Mouse (Mus musculus) gastrocnemius, adult 18-20 months (tissue): ENCODE data around the gene Kmt2d. TPM values are rescaled to one million over a fixed set of nuclear protein-coding genes. Genes with fewer than 3 reads are reported as not detected.
A peak's percentile ranks its signal among the peaks of the same experiment; 100 is the strongest.

ENCODE experiments used
- DNase-seq: peaks from one replicate; pipeline ENCODE4 v3.0.0; 2021; ENCODE audit warnings: low spot score
- total RNA-seq, 2 experiments: library from RNA; stranded (reverse); gene quantifications; 2 replicates each; pipeline ENCODE4 v1.2.3; 2021

The Kmt2d gene
- total RNA-seq, 2 experiments from 2014 or later: 43.2 to 50.1 TPM

GRCm38 (mm10) chr15:98891198-98891742, 20.3 kb upstream of the Kmt2d start:
- no peak for DNase-seq

- no peak for DNase-seq
Measured at GRCm38 (mm10) chr15:98887526-98887925, 16.5 kb upstream of the Kmt2d start.

- no peak for DNase-seq
Measured at GRCm38 (mm10) chr15:98886667-98887387, 15.8 kb upstream of the Kmt2d start.

GRCm38 (mm10) chr15:98884106-98884505, 13.1 kb upstream of the Kmt2d start:
- DNase-seq: no peak

GRCm38 (mm10) chr15:98883661-98884060, 12.7 kb upstream of the Kmt2d start:
- DNase-seq: no peak

GRCm38 (mm10) chr15:98881656-98882008, 10.6 kb upstream of the Kmt2d start:
- DNase-seq: no peak

GRCm38 (mm10) chr15:98880978-98881655, 10.1 kb upstream of the Kmt2d start:
- DNase-seq: peak; percentile 90

GRCm38 (mm10) chr15:98877331-98877730, 6.3 kb upstream of the Kmt2d start:
- DNase-seq: peak; percentile 79

GRCm38 (mm10) chr15:98871916-98872888, 1.2 kb upstream of the Kmt2d start:
- peak; percentile 93 for DNase-seq

- peak; percentile 48 for DNase-seq
Measured at GRCm38 (mm10) chr15:98870179-98871069, 580 bp downstream of the Kmt2d start.

- DNase-seq: no peak
Measured at GRCm38 (mm10) chr15:98869342-98870178, 1.4 kb downstream of the Kmt2d start.

- no peak for DNase-seq
Measured at GRCm38 (mm10) chr15:98868346-98869063, 2.5 kb downstream of the Kmt2d start.

- DNase-seq: peak; percentile 69
Measured at GRCm38 (mm10) chr15:98867321-98867720, 3.7 kb downstream of the Kmt2d start.

- DNase-seq: no peak
Measured at GRCm38 (mm10) chr15:98866501-98866900, 4.5 kb downstream of the Kmt2d start.

- no peak for DNase-seq
Measured at GRCm38 (mm10) chr15:98865771-98866170, 5.2 kb downstream of the Kmt2d start.

GRCm38 (mm10) chr15:98864951-98865350, 6.1 kb downstream of the Kmt2d start:
- DNase-seq: no peak

GRCm38 (mm10) chr15:98863451-98863958, 7.5 kb downstream of the Kmt2d start:
- DNase-seq: no peak

GRCm38 (mm10) chr15:98861701-98862410, 9.1 kb downstream of the Kmt2d start:
- DNase-seq: no peak
